Mouse (Mus musculus): Measurements from ENCODE around the gene Cdc45.

Cdc45 gene

DNA sequence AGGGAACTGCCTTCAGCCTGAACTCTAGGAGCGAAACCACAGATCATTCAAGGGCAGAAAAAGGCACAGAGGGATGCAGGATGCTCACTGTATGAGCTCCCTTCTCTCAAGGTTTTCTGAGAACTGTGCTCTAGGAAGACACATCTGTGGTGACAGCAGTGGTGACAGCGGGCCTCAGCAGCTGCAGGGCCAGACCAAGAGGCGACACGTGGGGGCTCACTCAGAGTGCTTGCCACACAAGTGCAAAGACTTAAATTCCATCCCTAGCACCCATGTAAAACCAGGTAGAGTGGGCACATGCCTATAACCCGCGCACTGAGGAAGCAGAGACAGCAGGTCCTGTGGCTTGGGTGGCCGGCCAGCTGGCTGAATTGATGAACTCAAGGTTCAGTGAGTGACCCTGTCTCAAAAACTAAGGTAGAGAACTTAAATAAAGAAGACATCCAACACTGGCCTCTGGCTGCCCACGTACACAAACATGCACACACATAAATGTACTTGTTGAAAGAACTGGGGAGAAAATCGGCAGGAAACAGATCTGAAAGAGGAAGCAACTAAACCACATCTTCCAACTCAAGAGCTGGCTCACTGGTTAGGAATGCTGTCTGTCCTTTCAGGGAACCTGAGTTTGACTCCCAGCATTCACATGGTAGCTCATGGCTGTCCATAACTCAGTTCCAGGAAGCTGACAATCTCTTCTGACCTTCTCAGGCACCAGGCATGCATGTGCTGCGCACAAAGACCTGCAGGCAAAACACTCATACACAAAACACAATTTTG is 23.0 kb downstream of the Cdc45 start:
- DNase-seq (ENCODE audit: low spot score in 2 of 2) = no peak

DNA sequence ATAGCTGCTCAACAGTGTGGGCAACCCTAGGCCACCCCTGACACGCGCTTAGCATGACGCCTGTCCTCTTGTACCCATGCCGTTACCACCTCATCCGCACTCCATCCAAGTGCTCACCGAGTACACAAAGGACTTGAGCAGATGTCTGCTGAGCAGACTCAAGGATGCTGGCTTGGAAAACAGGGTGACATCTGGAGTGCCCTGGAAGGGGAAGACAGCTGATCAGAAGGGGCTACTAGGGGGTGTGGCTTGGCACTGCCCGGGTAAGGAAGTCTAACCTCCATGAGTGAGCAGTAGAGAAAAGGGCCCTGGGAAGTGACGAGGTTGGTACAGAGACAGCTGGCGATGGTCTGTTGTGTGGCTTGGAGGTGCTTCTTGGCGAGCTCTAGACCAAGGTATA is 25.1 kb downstream of the Cdc45 start:
- DNase-seq (ENCODE audit: low spot score in 2 of 2) = no peak

DNA sequence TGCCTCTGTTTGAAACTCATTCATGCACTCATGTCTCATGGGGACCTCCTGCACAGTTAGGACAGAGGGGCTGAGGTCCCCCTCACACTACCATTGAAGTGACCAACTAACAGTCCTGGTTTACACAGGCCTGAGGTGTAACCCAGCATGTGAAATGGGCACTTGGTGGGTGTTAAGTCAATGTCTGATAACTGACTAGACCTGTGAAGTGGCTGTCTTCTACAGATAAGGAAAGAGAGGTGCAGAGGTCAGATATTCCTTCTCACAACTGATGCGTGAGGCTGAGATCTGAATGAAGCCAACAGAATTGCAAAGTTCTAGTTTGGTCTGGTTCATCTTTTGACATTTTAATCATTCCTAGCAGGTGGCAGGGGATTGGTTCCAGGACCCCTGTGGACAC is 26.3 kb downstream of the Cdc45 start:
- DNase-seq (ENCODE audit: low spot score in 2 of 2) = no peak

DNA sequence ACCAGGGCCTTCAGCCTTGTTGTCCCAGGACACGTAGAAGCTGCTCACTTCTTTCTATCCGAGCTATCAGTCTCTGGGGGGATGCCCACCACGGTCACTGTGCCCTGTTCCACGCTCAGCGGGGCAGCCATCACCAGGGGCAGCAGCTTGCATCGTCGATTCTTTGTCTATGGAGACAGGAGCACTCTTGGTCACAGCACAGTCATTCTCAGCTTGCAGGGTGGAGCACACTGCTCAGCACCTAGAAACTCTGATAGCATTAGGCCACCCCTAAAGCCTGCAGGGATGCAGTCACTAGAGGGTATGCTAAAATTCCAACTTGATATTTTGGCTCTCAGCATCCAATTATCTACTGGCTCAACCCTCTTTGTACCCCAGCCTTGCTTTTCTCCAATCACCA is 26.8 kb downstream of the Cdc45 start:
- DNase-seq (ENCODE audit: low spot score in 2 of 2) = no peak

DNA sequence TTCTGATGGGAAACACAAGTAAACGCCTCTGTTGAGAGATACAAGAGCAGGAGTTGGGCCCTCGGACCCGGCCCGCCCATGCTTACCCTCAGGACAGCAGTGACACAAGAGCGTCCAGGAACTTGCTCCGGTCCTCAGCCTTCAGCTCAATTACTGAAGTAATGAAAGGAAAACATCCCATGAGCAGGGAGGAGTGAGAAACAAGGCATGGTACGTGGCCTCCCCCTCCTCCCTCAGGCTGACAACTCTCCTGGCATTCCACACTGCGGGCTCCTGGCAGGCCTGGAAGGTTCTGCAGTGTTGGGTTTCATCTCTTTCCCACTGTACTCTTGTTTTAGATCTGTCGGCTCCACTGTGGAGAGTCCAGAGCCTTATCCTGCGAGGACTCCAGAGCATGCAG is 30.0 kb downstream of the Cdc45 start:
- no peak for DNase-seq (ENCODE audit: low spot score in 2 of 2)

DNA sequence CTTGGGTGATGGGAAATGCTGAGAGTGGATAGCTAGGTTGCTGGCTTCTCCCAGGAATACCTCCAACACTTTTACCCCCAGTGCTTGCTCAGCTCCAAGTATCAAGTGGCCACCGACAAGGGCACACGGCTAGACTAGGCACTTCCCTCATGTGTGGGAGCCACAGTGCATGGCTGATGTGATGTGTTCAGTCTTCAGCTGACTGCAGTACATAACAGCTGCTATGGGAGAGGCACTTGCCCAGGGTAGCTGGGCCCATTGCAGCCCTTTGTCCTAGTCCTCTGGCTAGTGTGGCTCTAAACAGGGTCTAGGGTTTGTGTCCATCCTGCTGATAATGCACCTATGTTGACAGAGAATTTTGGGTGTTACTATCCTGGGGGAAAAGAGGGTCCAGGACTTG is 33.3 kb downstream of the Cdc45 start:
- no peak for DNase-seq (ENCODE audit: low spot score in 2 of 2)

DNA sequence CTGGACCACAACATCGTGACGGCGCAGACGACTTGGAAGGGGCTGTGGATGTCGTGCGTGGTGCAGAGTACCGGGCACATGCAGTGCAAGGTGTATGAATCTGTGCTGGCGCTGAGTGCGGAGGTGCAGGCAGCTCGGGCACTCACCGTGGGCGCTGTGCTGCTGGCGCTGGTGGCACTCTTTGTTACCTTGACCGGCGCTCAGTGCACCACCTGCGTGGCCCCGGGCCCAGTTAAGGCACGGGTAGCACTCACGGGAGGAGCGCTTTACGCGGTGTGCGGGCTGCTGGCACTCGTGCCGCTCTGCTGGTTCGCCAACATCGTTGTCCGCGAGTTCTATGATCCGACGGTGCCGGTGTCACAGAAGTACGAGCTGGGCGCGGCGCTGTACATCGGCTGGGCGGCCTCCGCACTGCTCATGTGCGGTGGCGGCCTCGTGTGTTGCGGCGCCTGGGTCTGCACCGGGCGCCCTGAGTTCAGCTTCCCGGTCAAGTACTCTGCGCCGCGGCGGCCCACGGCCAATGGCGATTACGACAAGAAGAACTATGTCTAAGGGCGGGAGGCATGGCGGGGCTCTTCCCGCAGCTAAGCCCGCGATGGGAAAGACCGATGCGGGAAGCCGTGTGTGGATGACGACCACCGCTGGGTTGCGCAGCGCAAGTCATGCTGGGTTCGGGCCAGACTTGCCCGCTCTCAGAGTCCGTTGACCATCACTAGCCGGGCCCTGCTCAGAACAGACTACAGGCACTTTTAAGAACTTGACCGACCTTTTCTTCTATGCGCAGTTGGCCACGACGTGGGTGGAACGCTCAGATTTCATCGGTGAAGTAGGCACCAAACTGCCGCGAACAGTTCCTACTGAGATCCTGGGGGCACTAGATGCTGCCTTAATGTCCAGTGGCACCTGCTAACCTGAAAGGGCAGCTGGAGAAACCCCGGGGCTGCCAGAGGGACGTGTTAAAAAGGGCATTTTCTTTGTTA is 34.4 kb downstream of the Cdc45 start:
- no peak for DNase-seq (ENCODE audit: low spot score in 2 of 2)

DNA sequence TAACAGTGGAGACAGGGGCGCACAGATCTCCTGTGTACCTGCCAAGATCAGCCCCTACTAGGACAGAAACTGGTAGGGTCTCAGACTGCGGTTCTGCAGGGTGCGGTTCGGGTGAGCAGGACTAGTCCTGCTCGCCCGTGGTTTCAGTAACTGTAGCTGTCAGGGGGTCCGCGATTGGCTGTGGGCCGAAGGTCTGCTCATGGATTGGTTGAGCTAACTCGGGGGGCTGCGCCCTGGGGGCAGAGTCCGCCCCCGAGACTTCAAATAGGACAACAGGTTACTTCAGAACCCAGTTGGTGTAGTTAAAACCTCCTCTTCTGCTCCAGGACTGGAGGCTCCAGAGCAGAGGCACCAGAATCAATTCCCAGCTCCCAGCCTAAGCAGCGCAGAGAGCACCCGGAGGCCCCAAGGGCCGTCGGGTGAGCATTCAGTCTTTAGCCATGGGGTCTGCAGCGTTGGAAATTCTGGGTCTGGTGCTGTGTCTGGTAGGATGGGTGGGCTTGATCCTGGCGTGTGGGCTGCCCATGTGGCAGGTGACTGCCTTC is 35.2 kb downstream of the Cdc45 start, which contains the start of gene Cldn5:
Cldn5 (plus strand) TSS at position 292 of the 545 bp plus-strand sequence.
- peak; percentile 9 to 21 for DNase-seq (ENCODE audit: low spot score in 2 of 2)

DNA sequence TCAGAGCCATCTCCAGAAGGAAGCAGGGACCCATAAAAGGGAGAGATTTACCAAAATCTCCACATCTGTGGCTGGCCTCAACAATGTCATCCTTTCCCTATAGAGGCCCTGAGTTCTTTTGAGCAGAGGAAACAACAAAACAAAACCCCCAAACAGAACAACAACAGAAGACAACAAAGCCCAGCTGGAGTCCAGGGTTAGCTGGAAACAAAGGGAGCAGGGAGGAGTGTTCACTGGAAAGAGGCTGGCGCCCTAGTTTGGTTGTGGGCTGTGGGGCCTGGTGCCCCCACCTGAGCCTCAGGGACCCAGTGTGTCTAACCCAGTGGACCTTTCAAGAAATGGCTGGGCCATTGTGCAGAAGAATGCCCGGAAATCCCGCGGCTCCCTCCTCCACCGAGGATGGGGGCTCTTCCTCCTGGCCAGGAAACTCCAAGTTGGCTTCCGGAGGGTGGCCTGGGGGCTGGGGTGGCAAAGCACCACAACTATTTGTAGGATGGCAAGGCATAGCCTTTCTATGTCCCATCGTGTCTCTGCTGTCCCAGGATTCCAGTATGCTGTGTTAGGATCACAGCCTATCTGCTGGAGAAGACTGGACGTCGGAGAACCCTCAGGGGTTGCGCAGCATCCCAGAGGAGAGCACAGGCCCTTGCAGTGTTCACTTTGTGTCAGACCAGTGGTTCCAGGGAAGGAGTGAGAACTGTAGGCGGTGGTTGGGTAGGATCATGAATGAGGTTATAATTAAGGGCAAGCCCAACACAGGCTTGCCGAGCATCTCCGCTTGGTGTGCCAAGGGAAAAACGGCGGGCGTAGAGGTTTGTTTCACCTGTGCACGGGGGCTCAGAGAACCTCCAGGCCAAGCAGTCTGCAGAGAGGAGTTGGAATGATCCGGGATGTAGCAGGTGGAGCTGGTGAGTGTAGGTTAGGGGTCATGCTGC is 35.9 kb downstream of the Cdc45 start:
- DNase-seq (ENCODE audit: low spot score in 2 of 2) = no peak

DNA sequence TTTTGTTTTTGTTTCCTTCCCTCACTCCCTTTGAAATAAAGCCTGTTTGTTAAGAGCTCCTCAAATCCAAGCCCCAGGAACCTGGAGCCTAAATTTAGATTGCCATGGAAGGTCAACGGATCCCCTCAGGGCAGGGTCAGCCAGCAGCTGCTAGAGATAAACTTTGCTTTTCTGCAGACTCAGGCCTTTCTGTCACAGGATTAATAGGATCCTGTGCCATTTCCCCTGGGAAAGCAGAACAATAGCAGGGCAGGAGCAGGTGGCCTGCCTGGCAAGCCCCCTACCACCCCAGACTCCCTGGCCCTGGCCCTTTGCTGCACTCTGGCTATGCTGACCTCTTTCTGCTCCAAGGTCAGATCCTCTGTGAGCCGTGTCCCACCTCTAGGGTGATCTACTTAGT is 37.9 kb downstream of the Cdc45 start:
- DNase-seq (ENCODE audit: low spot score in 2 of 2) = no peak

DNA sequence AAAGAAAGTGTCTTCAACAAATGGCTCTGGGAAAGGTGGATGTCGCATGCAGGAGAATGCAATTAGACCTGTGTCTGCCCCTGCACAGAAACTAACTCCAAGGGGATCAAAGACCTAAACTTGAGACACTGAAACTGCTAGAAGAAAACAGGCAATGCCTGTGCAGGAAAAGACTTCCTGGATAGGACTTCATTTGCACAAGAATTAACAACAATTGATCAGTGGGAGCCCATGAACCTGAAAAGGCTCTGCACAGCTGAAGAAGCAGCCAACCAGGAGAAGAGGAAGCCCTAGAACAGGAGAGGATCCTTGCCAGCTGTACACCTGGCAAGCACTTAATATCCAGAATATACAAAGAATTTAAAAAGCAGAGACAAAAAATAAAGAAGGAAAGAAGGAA is 42.3 kb downstream of the Cdc45 start:
- no peak for DNase-seq (ENCODE audit: low spot score in 2 of 2)

DNA sequence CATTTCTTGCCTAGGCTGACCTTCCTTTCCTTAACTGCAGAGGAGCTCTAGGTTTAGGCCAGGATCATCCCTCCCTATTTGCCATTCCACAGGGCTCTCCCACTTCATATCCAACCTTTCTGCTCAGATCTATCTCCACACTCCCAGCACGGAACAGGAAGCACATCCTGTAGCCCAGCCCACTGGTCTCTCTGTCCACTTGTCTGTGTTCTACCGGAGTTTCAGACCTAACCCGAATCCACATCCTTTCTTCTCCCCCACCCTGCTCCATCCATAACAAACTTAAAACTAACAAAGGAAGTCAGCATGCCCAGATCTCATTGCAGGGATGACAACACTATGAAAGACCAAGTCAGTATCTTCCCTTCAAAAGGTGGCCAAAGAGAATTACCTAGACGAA is 45.4 kb downstream of the Cdc45 start:
- no peak for DNase-seq (ENCODE audit: low spot score in 2 of 2)

DNA sequence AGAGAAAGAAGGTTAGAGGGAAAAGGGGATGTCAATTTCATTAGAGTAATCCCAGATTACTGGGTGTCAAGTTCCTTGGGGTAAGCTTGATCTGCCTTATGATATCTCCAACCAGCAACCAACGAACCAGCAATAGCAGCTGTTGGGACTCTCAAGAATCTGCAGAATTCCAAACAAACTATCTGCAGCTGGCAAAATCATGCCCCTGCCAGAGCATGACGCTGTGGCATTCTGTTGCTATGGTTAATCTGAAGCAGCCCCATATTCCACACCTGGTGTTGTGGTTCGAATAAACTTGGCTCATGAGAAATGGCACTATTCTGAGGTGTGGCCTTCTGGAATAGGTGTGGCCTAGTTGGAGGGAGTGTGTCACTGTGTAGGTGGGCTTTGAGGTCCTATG is 48.8 kb downstream of the Cdc45 start:
- DNase-seq (ENCODE audit: low spot score in 2 of 2) = no peak

DNA sequence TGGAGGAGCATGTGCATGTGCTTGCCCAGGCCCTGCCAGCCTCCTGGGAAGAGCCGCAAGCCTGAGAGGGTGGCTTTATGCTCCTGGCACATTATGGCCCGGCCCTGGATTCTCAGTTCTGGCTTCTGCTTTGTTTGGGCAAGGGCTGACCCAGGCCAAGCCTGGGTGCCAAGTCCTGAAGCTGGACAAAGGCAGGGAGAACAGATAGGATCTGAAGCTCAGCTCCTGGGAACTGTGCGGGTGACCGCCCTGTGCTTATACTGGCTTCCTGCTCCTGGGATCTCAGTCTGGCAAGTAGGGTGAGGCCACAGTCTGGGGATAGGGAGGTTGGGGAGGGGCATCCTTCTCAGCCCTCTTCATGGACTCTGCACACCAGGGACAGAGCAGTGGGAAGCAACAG is 50.1 kb downstream of the Cdc45 start:
- DNase-seq (ENCODE audit: low spot score in 2 of 2) = no peak

DNA sequence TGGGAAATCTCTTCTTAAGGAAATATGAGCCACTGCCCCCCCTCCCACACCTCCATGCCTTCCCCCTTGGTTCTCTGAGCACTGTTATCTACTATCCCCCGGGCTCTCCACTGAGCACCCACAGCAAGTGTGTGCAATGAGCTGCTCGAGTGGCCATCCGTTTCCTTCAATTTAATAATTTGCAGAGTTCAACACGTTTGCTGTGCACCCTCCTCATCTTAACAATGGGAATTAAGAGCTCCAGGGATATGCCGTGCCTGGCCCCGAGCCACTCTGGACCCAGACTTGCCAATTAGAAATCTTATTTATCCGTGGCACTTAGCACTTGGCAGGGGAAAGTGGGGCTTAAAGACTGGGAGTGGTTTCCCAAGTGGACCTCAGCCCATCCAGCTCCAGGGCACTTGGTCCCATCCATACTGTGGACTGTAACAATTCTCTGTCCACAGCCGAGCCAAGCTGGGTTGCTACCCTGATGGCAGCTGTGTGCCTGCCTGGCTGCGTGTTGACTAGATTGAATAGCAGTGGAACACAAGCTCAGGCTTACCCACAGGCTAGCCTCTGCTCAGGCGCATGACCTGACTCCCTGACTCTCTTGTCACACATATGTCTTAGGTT is 59.8 kb downstream of the Cdc45 start:
- DNase-seq (ENCODE audit: low spot score in 2 of 2) = no peak

DNA sequence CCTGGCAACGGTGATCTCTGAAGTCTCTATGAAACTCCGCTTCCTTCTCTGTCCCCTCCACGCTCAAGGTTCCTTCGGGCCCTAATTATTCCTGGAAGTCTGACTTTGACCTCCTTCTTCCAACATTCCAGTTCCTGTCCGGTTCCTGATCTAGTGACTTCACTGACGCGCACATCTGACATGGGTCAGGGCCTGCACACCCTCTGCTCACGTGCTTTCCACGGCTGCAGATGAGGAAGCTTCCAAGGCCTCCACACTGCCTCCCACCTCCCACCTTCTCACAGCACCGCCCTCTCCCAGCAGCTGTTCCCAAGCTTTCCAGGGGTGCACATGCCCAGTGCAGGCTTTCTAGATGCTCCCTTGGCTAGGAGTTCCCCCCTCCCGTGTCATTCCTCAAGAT is 60.7 kb downstream of the Cdc45 start:
- DNase-seq (ENCODE audit: low spot score in 2 of 2) = no peak

DNA sequence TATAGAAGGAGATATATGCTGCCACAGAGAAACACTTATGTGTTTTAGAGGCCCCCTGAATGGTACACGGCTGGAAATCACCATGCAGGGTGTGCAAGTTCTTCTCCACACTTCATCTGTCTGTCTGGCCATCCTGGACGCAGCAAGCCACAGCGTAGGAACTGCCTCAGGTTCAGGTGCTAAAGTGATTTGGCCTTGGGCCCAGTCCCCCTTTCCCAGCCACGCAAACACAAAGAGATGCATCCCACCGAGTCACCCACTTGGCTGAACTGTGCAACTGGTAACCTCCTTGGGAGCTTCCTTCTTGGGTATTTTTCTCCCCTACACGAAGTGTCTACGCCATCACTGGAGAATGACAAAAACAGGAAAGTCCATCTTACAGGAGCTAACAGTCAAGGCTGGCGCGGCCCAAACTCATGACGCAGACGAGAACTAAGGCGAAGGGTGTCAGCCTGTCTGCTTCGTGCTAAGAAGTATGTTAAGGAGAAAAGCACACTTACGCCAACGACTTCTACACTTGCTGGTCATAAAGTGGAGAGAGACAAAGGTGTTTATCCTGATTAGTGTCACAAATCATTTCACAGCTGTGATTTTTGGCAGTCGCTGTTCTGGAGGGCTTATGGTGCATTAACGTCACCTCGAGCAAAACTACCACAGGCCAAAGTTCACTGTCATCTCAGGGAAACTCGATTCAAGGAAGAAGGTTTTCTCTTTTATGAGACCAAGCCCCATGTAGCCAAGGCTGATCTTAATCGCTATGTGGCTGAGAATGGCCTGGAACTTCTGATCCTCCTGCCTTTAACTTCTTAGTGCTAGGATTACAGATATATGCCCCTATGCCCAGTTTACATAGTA is 65.3 kb downstream of the Cdc45 start:
- DNase-seq (ENCODE audit: low spot score in 2 of 2) = no peak

DNA sequence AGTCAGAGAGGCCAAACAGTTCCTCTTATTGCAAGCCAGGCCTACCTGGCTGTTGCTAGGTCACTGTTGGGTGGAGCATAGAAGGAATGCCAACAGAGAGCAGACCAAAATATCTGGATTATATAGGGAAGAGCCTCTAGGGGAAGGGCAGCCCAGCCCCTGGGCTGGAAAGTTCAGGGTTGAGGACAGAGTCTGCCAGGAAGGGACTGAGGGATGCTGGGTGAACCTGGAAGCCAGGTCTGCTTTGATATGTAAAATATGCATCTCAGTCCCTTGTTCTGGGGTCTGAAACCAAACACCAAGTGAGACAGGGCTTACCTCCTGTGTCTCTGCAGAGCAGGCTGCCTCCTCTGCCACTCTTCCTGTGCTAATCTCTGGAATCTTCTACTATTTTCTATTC is 73.5 kb downstream of the Cdc45 start:
- DNase-seq (ENCODE audit: low spot score in 2 of 2) = no peak

DNA sequence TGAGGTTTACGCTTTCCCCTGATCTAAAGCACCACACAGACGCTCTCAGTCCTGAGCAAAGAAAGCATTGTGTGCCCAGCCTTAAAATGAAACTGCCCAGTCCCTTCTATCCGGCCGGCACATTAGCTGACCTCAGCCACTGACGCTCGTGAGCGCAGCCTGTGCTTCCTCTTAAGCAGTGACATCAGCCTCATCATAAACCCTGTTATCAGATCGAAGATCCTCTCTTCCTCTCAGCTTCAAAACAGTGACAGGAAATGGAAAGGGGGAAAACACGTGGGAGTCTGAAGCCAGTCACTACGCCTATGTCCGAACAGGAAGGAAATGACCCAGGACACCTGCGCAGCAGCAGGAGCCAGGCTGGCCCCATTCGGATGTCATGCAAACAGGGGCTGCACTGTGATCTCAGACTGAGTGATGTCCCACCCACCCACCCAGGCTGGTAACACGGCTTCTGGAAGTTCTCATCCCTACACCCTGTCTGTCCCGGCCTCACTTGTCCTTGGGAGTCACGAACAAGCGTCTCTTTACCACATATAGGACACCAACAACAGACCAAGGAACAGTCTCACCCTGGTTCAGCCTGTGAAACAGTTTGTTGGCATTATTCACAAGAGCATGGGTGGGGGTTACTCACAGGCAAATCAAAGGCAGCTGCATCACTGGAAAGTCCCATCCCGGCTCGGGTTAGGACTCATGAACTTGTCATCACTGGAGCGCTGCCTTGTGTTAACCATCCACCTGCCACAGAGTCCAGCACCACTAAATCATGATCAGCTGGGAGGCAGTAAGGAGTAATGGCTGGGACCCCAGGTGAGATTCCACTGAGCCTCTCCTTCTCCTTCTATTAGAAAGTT is 78.5 kb downstream of the Cdc45 start:
- no peak for DNase-seq (ENCODE audit: low spot score in 2 of 2)
